Mouse (Mus musculus) midbrain, postnatal 0 days (tissue): Measurements from ENCODE around the gene Pdzd2. TPM values are rescaled to one million over a fixed set of nuclear protein-coding genes. Genes with fewer than 3 reads are reported as not detected.

Experiments
- ATAC-seq: fragments of 200-750 bp; cut with Nextera tagmentation; 2 replicates; pipeline ENCODE4 v1.8.0; 2017; ENCODE audit warnings: moderate number of reproducible peaks, mild to moderate bottlenecking, moderate TSS enrichment, moderate library complexity; ENCODE audit not compliant: low FRiP score
- DNase-seq: peaks from one replicate; pipeline ENCODE4 v3.0.0-alpha.2; 2015; ENCODE audit warnings: low spot score
- H3K27ac ChIP-seq: fragments of 300-500 bp; sonication (generic); 2 replicates; pipeline ENCODE4 v1.5.1; 2014; ENCODE audit warnings: low read depth, mild to moderate bottlenecking, low read length, mixed read lengths
- H3K27me3 ChIP-seq: fragments of 300-500 bp; sonication (generic); 2 replicates; pipeline ENCODE4 v1.6.1; 2014; ENCODE audit warnings: low read length, control low read depth, mixed read lengths; ENCODE audit not compliant: insufficient read depth
- H3K36me3 ChIP-seq: fragments of 300-500 bp; sonication (generic); 2 replicates; pipeline ENCODE4 v1.6.1; 2014; ENCODE audit warnings: low read length, control low read depth, mixed read lengths; ENCODE audit not compliant: insufficient read depth
- H3K4me1 ChIP-seq: fragments of 300-500 bp; sonication (generic); 2 replicates; pipeline ENCODE4 v1.6.1; 2014; ENCODE audit warnings: mild to moderate bottlenecking, control low read depth, antibody characterized with exemption, low read length, mixed read lengths; ENCODE audit not compliant: insufficient read depth
- H3K4me2 ChIP-seq: fragments of 300-500 bp; sonication (generic); 2 replicates; pipeline ENCODE4 v1.6.1; 2014; ENCODE audit warnings: low read depth, mild to moderate bottlenecking, low read length, mixed read lengths; ENCODE audit not compliant: poor library complexity, severe bottlenecking
- H3K4me3 ChIP-seq: fragments of 300-500 bp; sonication (generic); 2 replicates; pipeline ENCODE4 v1.5.1; 2014; ENCODE audit warnings: low read depth, mild to moderate bottlenecking, low read length, moderate library complexity
- H3K9ac ChIP-seq: fragments of 300-500 bp; sonication (generic); replicated peaks from 2 replicates; pipeline ENCODE4 v1.6.1; 2014; ENCODE audit warnings: mild to moderate bottlenecking, low read length, moderate library complexity, mixed read lengths; ENCODE audit not compliant: poor library complexity, severe bottlenecking
- H3K9me3 ChIP-seq: fragments of 300-500 bp; sonication (generic); 2 replicates; pipeline ENCODE4 v1.6.1; 2016; ENCODE audit warnings: low read length, control low read depth
- CTCF ChIP-seq: IDR thresholded peaks from 2 replicates; pipeline ENCODE4 v1.5.1; 2016; ENCODE audit warnings: antibody characterized with exemption, mild to moderate bottlenecking
- WGBS: fragments of 180-500 bp; shearing (Covaris S2); extraction: QIAGEN DNeasy Blood & Tissue Kit; methylation state at CpG from one replicate; pipeline ENCODE4 v1.1.7; 2014; 5-methylcytosine and 5-hydroxymethylcytosine counted together
- polyA plus RNA-seq: library from polyadenylated mRNA; unstranded; fragments of >200 nt; fragmentation: Nextera tagmentation; extraction: Ambion mirVana; gene quantifications from 2 replicates; pipeline ENCODE4 v1.2.1, GENCODE M21; 2015
- total RNA-seq: library from RNA; depleted of rRNA; stranded (reverse); fragments of >200 nt; gene quantifications from 2 replicates; pipeline ENCODE4 v1.2.3, GENCODE M21; 2014

The Pdzd2 gene
- total and polyA plus RNA-seq, 2 experiments from 2014 or later = 15.8 to 29.8 TPM

- Histone ChIP-seq H3K4me2 (no peak overlapping the region), H3K9ac (no peak overlapping the region), H3K4me3 (no peak overlapping the region), H3K27me3 (no peaks in the 10 kb centered on the region), H3K36me3 (no peaks in the 10 kb centered on the region), H3K9me3 (no peaks in the 10 kb centered on the region), H3K4me1 (no peaks in the 10 kb centered on the region), H3K27ac (no peak overlapping the region)
- no peak for TF ChIP-seq CTCF
- DNase-seq (no peak), ATAC-seq (no peak)
- 88% methylated on average over 11 of the region's 11 CpGs for WGBS
These were observed 181.9 kb downstream of the Pdzd2 start for GRCm38 (mm10) chr15:12557663-12558436.

- ATAC-seq (no peak), DNase-seq (no peak)
- H3K4me1 ChIP-seq = peaks cover 4% of the 10 kb centered on the region; the same call in 1 of the 2 replicates
- H3K4me2 ChIP-seq = no peak overlapping the region
- no peaks in the 10 kb centered on the region for H3K36me3 ChIP-seq
- H3K27me3 ChIP-seq = no peaks in the 10 kb centered on the region
- no peaks in the 10 kb centered on the region for H3K9me3 ChIP-seq
- no peak for TF ChIP-seq CTCF
- 37% methylated on average over 3 of the region's 3 CpGs for WGBS
- no peak overlapping the region for H3K9ac ChIP-seq
- H3K4me3 ChIP-seq = no peak overlapping the region
- no peak overlapping the region for H3K27ac ChIP-seq
These were observed 186.5 kb downstream of the Pdzd2 start for GRCm38 (mm10) chr15:12553211-12553610.

- DNase-seq (peak; percentile 18), ATAC-seq (no peak)
- TF ChIP-seq CTCF = peak; percentile 65
- Histone ChIP-seq H3K9ac (no peak overlapping the region), H3K4me2 (no peak overlapping the region), H3K27ac (no peak overlapping the region), H3K9me3 (no peaks in the 10 kb centered on the region), H3K36me3 (no peaks in the 10 kb centered on the region), H3K27me3 (no peaks in the 10 kb centered on the region), H3K4me1 (peaks cover 4% of the 10 kb centered on the region; the same call in 1 of the 2 replicates), H3K4me3 (no peak overlapping the region)
- 31% methylated on average over 3 of the region's 3 CpGs for WGBS
These were observed 188.8 kb downstream of the Pdzd2 start for GRCm38 (mm10) chr15:12550919-12551318.

- no peaks in the 10 kb centered on the region for H3K9me3 ChIP-seq
- H3K36me3 ChIP-seq = no peaks in the 10 kb centered on the region
- H3K27me3 ChIP-seq = no peaks in the 10 kb centered on the region
- H3K27ac ChIP-seq = no peak overlapping the region
- no peak overlapping the region for H3K4me3 ChIP-seq
- DNase-seq (no peak), ATAC-seq (no peak)
- H3K4me2 ChIP-seq = no peak overlapping the region; the same call in 1 of the 2 replicates
- H3K9ac ChIP-seq = no peak overlapping the region
- TF ChIP-seq CTCF = no peak
- 34% methylated on average over 9 of the region's 9 CpGs for WGBS
- peaks cover 4% of the 10 kb centered on the region; the same call in 1 of the 2 replicates for H3K4me1 ChIP-seq
These were observed 189.3 kb downstream of the Pdzd2 start for GRCm38 (mm10) chr15:12550376-12550775.

GRCm38 (mm10) chr15:12549919-12550305 is 189.8 kb downstream of the Pdzd2 start:
- peak overlapping the region; percentile 98 for H3K4me2 ChIP-seq
- no peaks in the 10 kb centered on the region for H3K27me3 ChIP-seq
- peak overlapping the region; percentile 45 for H3K4me3 ChIP-seq
- H3K4me1 ChIP-seq = peaks cover 4% of the 10 kb centered on the region; the same call in 1 of the 2 replicates
- H3K27ac ChIP-seq = no peak overlapping the region
- TF ChIP-seq CTCF = no peak
- ATAC-seq (no peak), DNase-seq (no peak)
- 4% methylated on average over 13 of the region's 13 CpGs for WGBS
- H3K9ac ChIP-seq = no peak overlapping the region
- H3K9me3 ChIP-seq = no peaks in the 10 kb centered on the region
- H3K36me3 ChIP-seq = no peaks in the 10 kb centered on the region

- peak overlapping the region; percentile 43; the same call in 1 of the 2 replicates for H3K27ac ChIP-seq
These were observed 190.3 kb downstream of the Pdzd2 start for GRCm38 (mm10) chr15:12549271-12549918.

More at GRCm38 (mm10) chr15:12549271-12549918, 190.3 kb downstream of the Pdzd2 start:
- Histone ChIP-seq H3K36me3 (no peaks in the 10 kb centered on the region), H3K9me3 (no peaks in the 10 kb centered on the region), H3K4me3 (peak overlapping the region; percentile 45), H3K9ac (peak overlapping the region; percentile 59), H3K27me3 (no peaks in the 10 kb centered on the region), H3K4me1 (peaks cover 4% of the 10 kb centered on the region; the same call in 1 of the 2 replicates), H3K4me2 (peak overlapping the region; percentile 98)
- ATAC-seq (no peak), DNase-seq (no peak)
- 1% methylated on average over 28 of the region's 28 CpGs for WGBS
- TF ChIP-seq CTCF = no peak
